Mouse (Mus musculus) WW6 (cell line): ENCODE measurements around the gene Cd164l2.

Experiments
- DNase-seq: peaks from one replicate; pipeline ENCODE4 v3.0.0-alpha.2; 2013; ENCODE audit warnings: low read depth, low spot score

Cd164l2 gene

GRCm38 (mm10) chr4:133194482-133194881 is 17.4 kb upstream of the Cd164l2 start:
- DNase-seq = no peak

- no peak for DNase-seq
Observed at GRCm38 (mm10) chr4:133195014-133195413, 16.9 kb upstream of the Cd164l2 start.

GRCm38 (mm10) chr4:133196136-133196535 is 15.8 kb upstream of the Cd164l2 start:
- no peak for DNase-seq

- DNase-seq = no peak
Observed at GRCm38 (mm10) chr4:133196852-133197251, 15.1 kb upstream of the Cd164l2 start.

- no peak for DNase-seq
Observed at GRCm38 (mm10) chr4:133197355-133197754, 14.6 kb upstream of the Cd164l2 start.

GRCm38 (mm10) chr4:133197801-133198286 is 14.1 kb upstream of the Cd164l2 start:
- no peak for DNase-seq

- no peak for DNase-seq
Observed at GRCm38 (mm10) chr4:133198337-133199180, 13.4 kb upstream of the Cd164l2 start.

GRCm38 (mm10) chr4:133199743-133200142 is 12.2 kb upstream of the Cd164l2 start:
- no peak for DNase-seq

- no peak for DNase-seq
Observed at GRCm38 (mm10) chr4:133200343-133200742, 11.6 kb upstream of the Cd164l2 start.

GRCm38 (mm10) chr4:133201006-133201771 is 10.7 kb upstream of the Cd164l2 start:
- no peak for DNase-seq

- DNase-seq = no peak
Observed at GRCm38 (mm10) chr4:133202254-133202653, 9.7 kb upstream of the Cd164l2 start.

- DNase-seq = no peak
Observed at GRCm38 (mm10) chr4:133203591-133203990, 8.3 kb upstream of the Cd164l2 start.

- no peak for DNase-seq
Observed at GRCm38 (mm10) chr4:133204379-133204778, 7.6 kb upstream of the Cd164l2 start.

GRCm38 (mm10) chr4:133209366-133209765 is 2.6 kb upstream of the Cd164l2 start:
- no peak for DNase-seq

GRCm38 (mm10) chr4:133210023-133210787 is 1.7 kb upstream of the Cd164l2 start:
- no peak for DNase-seq

- DNase-seq = no peak
Observed at GRCm38 (mm10) chr4:133210788-133211390, 1.0 kb upstream of the Cd164l2 start.

- no peak for DNase-seq
Observed at GRCm38 (mm10) chr4:133212562-133213267, 784 bp downstream of the Cd164l2 start.

- DNase-seq = no peak
Observed at GRCm38 (mm10) chr4:133213268-133213590, 1.3 kb downstream of the Cd164l2 start.

- no peak for DNase-seq
Observed at GRCm38 (mm10) chr4:133213661-133214060, 1.7 kb downstream of the Cd164l2 start.

GRCm38 (mm10) chr4:133217641-133218040 is 5.7 kb downstream of the Cd164l2 start:
- no peak for DNase-seq

GRCm38 (mm10) chr4:133218745-133219144 is 6.8 kb downstream of the Cd164l2 start:
- DNase-seq = no peak
